Mouse (Mus musculus): Measurements from ENCODE around the gene Olfr1006. TPM values are rescaled to one million over a fixed set of nuclear protein-coding genes. Genes with fewer than 3 reads are reported as not detected.
"Not testable (repeated sequence)": the region's sequence is repeated elsewhere in the genome, so short reads cannot be mapped to it uniquely, and the experiment has no call there.

The Olfr1006 gene
- polyA plus RNA-seq (2015; fragmentation: Nextera tagmentation; extraction: Ambion mirVana), result not detected in 2 replicates

GRCm38 (mm10) chr2:85678667-85679066 is at the start of gene Olfr1006:
Gene Olfr1006 (minus strand): TSS chr2:85678767.
- Histone ChIP-seq H3K36me3 (no peaks in the 10 kb centered on the region), H3K27ac (no peak within 1 kb of the TSS), H3K4me2 (replicated peaks) (no peak within 1 kb of the TSS), H3K9ac (replicated peaks) (no peak within 1 kb of the TSS), H3K4me1 (replicated peaks) (no peaks in the 10 kb centered on the region), H3K4me3 (replicated peaks) (no peak within 1 kb of the TSS), H3K9me3 (no peaks in the 10 kb centered on the region), H3K27me3 (no peaks in the 10 kb centered on the region)
- no peak for ATAC-seq

DNA sequence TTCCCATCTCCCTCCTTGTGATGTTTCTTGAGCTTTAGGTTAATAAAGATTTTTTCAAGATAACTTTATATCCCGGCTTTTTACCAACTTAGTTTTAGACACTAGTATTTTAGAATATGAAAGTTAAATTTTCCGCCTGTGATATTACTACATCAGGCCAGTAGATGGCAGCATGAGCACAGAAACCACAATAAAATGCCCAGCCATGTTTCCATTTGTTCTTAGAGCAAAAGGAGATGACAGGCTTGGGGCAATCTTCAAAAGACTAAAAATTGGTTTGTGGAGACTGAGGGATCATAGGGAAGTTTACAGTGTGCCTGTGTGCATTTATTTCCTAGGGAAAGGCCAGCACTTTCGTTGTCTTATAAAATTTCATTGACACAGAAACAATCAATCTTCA is 47.2 kb upstream of the Olfr1006 start:
- ATAC-seq, result no peak
- H3K27ac ChIP-seq, result no peak overlapping the region
- 18% methylated on average over 3 of the region's 3 CpGs for WGBS
- no peak overlapping the region for H3K9ac ChIP-seq (replicated peaks)
- no peak overlapping the region for H3K4me2 ChIP-seq (replicated peaks)
- H3K36me3 ChIP-seq, result no peaks in the 10 kb centered on the region
- H3K4me1 ChIP-seq (replicated peaks), result no peaks in the 10 kb centered on the region
- no peaks in the 10 kb centered on the region for H3K9me3 ChIP-seq
- no peaks in the 10 kb centered on the region for H3K27me3 ChIP-seq
- no peak overlapping the region for H3K4me3 ChIP-seq (replicated peaks)

GRCm38 (mm10) chr2:85715119-85715518 is 36.6 kb upstream of the Olfr1006 start, which contains the start of gene Olfr1009:
Gene Olfr1009 (plus strand): TSS chr2:85715419.
- WGBS, result 90% methylated on average over 1 of the region's 1 CpGs
- Histone ChIP-seq H3K9me3 (no peaks in the 10 kb centered on the region), H3K27ac (no peak within 1 kb of the TSS), H3K4me3 (replicated peaks) (no peak within 1 kb of the TSS), H3K36me3 (no peaks in the 10 kb centered on the region), H3K9ac (replicated peaks) (no peak within 1 kb of the TSS), H3K4me2 (replicated peaks) (no peak within 1 kb of the TSS), H3K4me1 (replicated peaks) (no peaks in the 10 kb centered on the region), H3K27me3 (no peaks in the 10 kb centered on the region)
- no peak for ATAC-seq

DNA sequence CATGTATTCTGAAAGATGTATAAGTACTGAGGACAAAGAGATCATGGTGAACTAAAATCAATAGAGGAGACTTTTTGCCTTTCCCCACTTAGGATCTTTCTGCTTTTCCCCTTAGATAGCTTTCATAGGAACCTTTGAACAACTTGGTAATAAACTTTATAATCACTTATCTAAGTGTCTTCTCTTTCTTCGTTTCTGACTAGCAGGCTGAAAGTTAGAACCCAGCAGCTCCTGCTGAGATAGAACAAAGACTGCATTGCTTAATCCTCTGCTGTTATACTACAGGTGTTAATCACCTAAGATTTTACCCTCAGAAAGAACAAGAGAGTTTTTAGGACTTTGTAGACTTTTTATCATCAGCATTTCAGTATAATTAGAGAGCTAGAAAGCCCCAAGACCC is 32.6 kb upstream of the Olfr1006 start:
- no peak for ATAC-seq
- H3K36me3 ChIP-seq, result no peaks in the 10 kb centered on the region
- H3K4me3 ChIP-seq (replicated peaks), result no peak overlapping the region
- no peak overlapping the region for H3K9ac ChIP-seq (replicated peaks)
- WGBS, result 42% methylated on average over 1 of the region's 1 CpGs
- no peaks in the 10 kb centered on the region for H3K27me3 ChIP-seq
- H3K27ac ChIP-seq, result no peak overlapping the region
- no peak overlapping the region for H3K4me2 ChIP-seq (replicated peaks)
- no peaks in the 10 kb centered on the region for H3K4me1 ChIP-seq (replicated peaks)
- no peaks in the 10 kb centered on the region for H3K9me3 ChIP-seq

GRCm38 (mm10) chr2:85710680-85711079 is 32.1 kb upstream of the Olfr1006 start:
- H3K27ac ChIP-seq; H3K9me3 ChIP-seq; H3K9ac ChIP-seq (replicated peaks); H3K27me3 ChIP-seq; H3K4me1 ChIP-seq (replicated peaks); H3K4me2 ChIP-seq (replicated peaks); H3K36me3 ChIP-seq; ATAC-seq; H3K4me3 ChIP-seq (replicated peaks): not testable (repeated sequence)
- WGBS, result 87% methylated on average over 2 of the region's 2 CpGs

DNA sequence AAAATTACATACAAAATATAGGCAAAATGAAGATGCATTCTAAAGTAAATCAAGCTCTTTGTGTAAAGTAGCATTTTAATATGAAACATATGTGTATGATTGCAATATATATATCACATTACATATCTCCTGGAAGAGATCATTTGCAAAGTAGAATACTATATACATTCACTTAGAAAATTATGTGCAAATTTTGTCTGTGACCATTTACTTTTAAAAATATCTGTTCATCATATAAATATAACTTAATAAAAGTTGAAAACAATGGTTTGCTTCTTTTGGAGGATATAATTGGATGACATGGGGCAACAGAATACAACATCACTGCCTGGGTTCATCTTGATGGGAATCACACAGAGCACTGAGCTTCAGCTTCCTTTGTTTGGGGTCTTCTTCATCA is 10.6 kb upstream of the Olfr1006 start, which contains the start of gene Olfr1008:
Gene Olfr1008 (plus strand): TSS at position 301 of the 400 bp plus-strand sequence.
- H3K27ac ChIP-seq, result no peak within 1 kb of the TSS
- H3K36me3 ChIP-seq, result no peaks in the 10 kb centered on the region
- no peak within 1 kb of the TSS for H3K4me2 ChIP-seq (replicated peaks)
- H3K9me3 ChIP-seq, result no peaks in the 10 kb centered on the region
- H3K4me3 ChIP-seq (replicated peaks), result no peak within 1 kb of the TSS
- ATAC-seq, result no peak
- H3K27me3 ChIP-seq, result no peaks in the 10 kb centered on the region
- H3K4me1 ChIP-seq (replicated peaks), result no peaks in the 10 kb centered on the region
- no peak within 1 kb of the TSS for H3K9ac ChIP-seq (replicated peaks)

GRCm38 (mm10) chr2:85664355-85664754 is 14.2 kb downstream of the Olfr1006 start, which contains the start of gene Olfr154:
Gene Olfr154 (minus strand): TSS chr2:85664455.
- H3K4me1 ChIP-seq (replicated peaks); ATAC-seq; H3K36me3 ChIP-seq; H3K4me3 ChIP-seq (replicated peaks); H3K27ac ChIP-seq; H3K9ac ChIP-seq (replicated peaks); H3K4me2 ChIP-seq (replicated peaks); H3K9me3 ChIP-seq; H3K27me3 ChIP-seq: not testable (repeated sequence)

GRCm38 (mm10) chr2:85650604-85651003 is 28.0 kb downstream of the Olfr1006 start, which contains the start of gene Olfr1002:
Gene Olfr1002 (minus strand): TSS chr2:85650704.
- no peak within 1 kb of the TSS for H3K4me2 ChIP-seq (replicated peaks)
- no peak within 1 kb of the TSS for H3K9ac ChIP-seq (replicated peaks)
- no peaks in the 10 kb centered on the region for H3K36me3 ChIP-seq
- no peaks in the 10 kb centered on the region for H3K9me3 ChIP-seq
- no peak within 1 kb of the TSS for H3K27ac ChIP-seq
- WGBS, result 90% methylated on average over 1 of the region's 1 CpGs
- no peak for ATAC-seq
- H3K4me1 ChIP-seq (replicated peaks), result no peaks in the 10 kb centered on the region
- H3K4me3 ChIP-seq (replicated peaks), result no peak within 1 kb of the TSS
- H3K27me3 ChIP-seq, result no peaks in the 10 kb centered on the region

Other genes with a start within 250 kb of the Olfr1006 start
- gene Olfr994, start 242.3 kb downstream of the Olfr1006 start, polyA plus RNA-seq (2015; fragmentation: Nextera tagmentation; extraction: Ambion mirVana), result not detected in 2 replicates
- not detected in 2 replicates for gene Olfr995, start 235.1 kb downstream of the Olfr1006 start, polyA plus RNA-seq (2015; fragmentation: Nextera tagmentation; extraction: Ambion mirVana)
- gene 4833423E24Rik, start 159.7 kb downstream of the Olfr1006 start, polyA plus RNA-seq (2015; fragmentation: Nextera tagmentation; extraction: Ambion mirVana), result 0.19 TPM in 1 of 2 replicates, not detected in the other
- not detected in 2 replicates for gene Olfr996, start 99.6 kb downstream of the Olfr1006 start, polyA plus RNA-seq (2015; fragmentation: Nextera tagmentation; extraction: Ambion mirVana)
- gene Olfr998, start 89.8 kb downstream of the Olfr1006 start, polyA plus RNA-seq (2015; fragmentation: Nextera tagmentation; extraction: Ambion mirVana), result not detected in 2 replicates
- not detected in 2 replicates for gene Olfr1000, start 66.9 kb downstream of the Olfr1006 start, polyA plus RNA-seq (2015; fragmentation: Nextera tagmentation; extraction: Ambion mirVana)
- not detected in 2 replicates for gene Olfr1002, start 28.1 kb downstream of the Olfr1006 start, polyA plus RNA-seq (2015; fragmentation: Nextera tagmentation; extraction: Ambion mirVana)
- gene Olfr154, start 14.3 kb downstream of the Olfr1006 start, polyA plus RNA-seq (2015; fragmentation: Nextera tagmentation; extraction: Ambion mirVana), result not detected in 2 replicates
- not detected in 2 replicates for gene Olfr1008, start 10.7 kb upstream of the Olfr1006 start, polyA plus RNA-seq (2015; fragmentation: Nextera tagmentation; extraction: Ambion mirVana)
- not detected in 2 replicates for gene Olfr1009, start 36.7 kb upstream of the Olfr1006 start, polyA plus RNA-seq (2015; fragmentation: Nextera tagmentation; extraction: Ambion mirVana)
- gene Olfr1012, start 84.0 kb upstream of the Olfr1006 start, polyA plus RNA-seq (2015; fragmentation: Nextera tagmentation; extraction: Ambion mirVana), result not detected in 2 replicates
- not detected in 2 replicates for gene Olfr1013, start 88.3 kb upstream of the Olfr1006 start, polyA plus RNA-seq (2015; fragmentation: Nextera tagmentation; extraction: Ambion mirVana)
- gene Olfr1014, start 93.9 kb upstream of the Olfr1006 start, polyA plus RNA-seq (2015; fragmentation: Nextera tagmentation; extraction: Ambion mirVana), result not detected in 2 replicates
- not detected in 2 replicates for gene Olfr1015, start 103.2 kb upstream of the Olfr1006 start, polyA plus RNA-seq (2015; fragmentation: Nextera tagmentation; extraction: Ambion mirVana)
- gene Olfr1016, start 123.8 kb upstream of the Olfr1006 start, polyA plus RNA-seq (2015; fragmentation: Nextera tagmentation; extraction: Ambion mirVana), result not detected in 2 replicates
- gene Olfr1018, start 139.7 kb upstream of the Olfr1006 start, polyA plus RNA-seq (2015; fragmentation: Nextera tagmentation; extraction: Ambion mirVana), result not detected in 2 replicates
- gene Olfr1019, start 166.7 kb upstream of the Olfr1006 start, polyA plus RNA-seq (2015; fragmentation: Nextera tagmentation; extraction: Ambion mirVana), result not detected in 2 replicates
- gene Olfr1020, start 168.3 kb upstream of the Olfr1006 start, polyA plus RNA-seq (2015; fragmentation: Nextera tagmentation; extraction: Ambion mirVana), result not detected in 2 replicates
- not detected in 2 replicates for gene Olfr1022, start 189.8 kb upstream of the Olfr1006 start, polyA plus RNA-seq (2015; fragmentation: Nextera tagmentation; extraction: Ambion mirVana)
- not detected in 2 replicates for gene Olfr1023, start 206.9 kb upstream of the Olfr1006 start, polyA plus RNA-seq (2015; fragmentation: Nextera tagmentation; extraction: Ambion mirVana)
- not detected in 2 replicates for gene Olfr1024, start 226.3 kb upstream of the Olfr1006 start, polyA plus RNA-seq (2015; fragmentation: Nextera tagmentation; extraction: Ambion mirVana)
- not detected in 2 replicates for gene Olfr1025-ps1, start 236.4 kb upstream of the Olfr1006 start, polyA plus RNA-seq (2015; fragmentation: Nextera tagmentation; extraction: Ambion mirVana)
- not detected in 2 replicates for gene Olfr1026, start 242.8 kb upstream of the Olfr1006 start, polyA plus RNA-seq (2015; fragmentation: Nextera tagmentation; extraction: Ambion mirVana)

Data from midbrain, embryonic 13.5 days (tissue).